Mouse (Mus musculus) intestine, embryonic 14.5 days (tissue): ENCODE data around the gene Fance. TPM values are rescaled to one million over a fixed set of nuclear protein-coding genes. Genes with fewer than 3 reads are reported as not detected.
A peak's percentile ranks its signal among the peaks of the same experiment; 100 is the strongest.

Experiments
- ATAC-seq: fragments of 200-750 bp; cut with Nextera tagmentation; replicated peaks from 2 replicates; pipeline ENCODE4 v1.8.0; 2017; ENCODE audit warnings: low read depth, moderate number of reproducible peaks, moderate TSS enrichment, moderate library complexity; ENCODE audit not compliant: low FRiP score, low TSS enrichment
- DNase-seq: peaks from one replicate; pipeline ENCODE4 v3.0.0-alpha.2; 2018; ENCODE audit warnings: low spot score
- H3K27ac ChIP-seq: fragments of 300-500 bp; sonication (generic); 2 replicates; pipeline ENCODE4 v1.5.1; 2014; ENCODE audit warnings: low read depth, mild to moderate bottlenecking, control low read depth
- H3K27me3 ChIP-seq: fragments of 300-500 bp; sonication (generic); replicated peaks from 2 replicates; pipeline ENCODE4 v1.6.1; 2014; ENCODE audit warnings: low read length, control low read depth; ENCODE audit not compliant: control insufficient read depth, insufficient read depth
- H3K36me3 ChIP-seq: fragments of 300-500 bp; sonication (generic); 2 replicates; pipeline ENCODE4 v1.6.1; 2014; ENCODE audit warnings: low read length, control low read depth; ENCODE audit not compliant: control insufficient read depth, insufficient read depth
- H3K4me1 ChIP-seq: fragments of 300-500 bp; sonication (generic); replicated peaks from 2 replicates; pipeline ENCODE4 v1.6.1; 2014; ENCODE audit warnings: low read length, control low read depth, mixed read lengths; ENCODE audit not compliant: control insufficient read depth, insufficient read depth
- H3K4me2 ChIP-seq: fragments of 300-500 bp; sonication (generic); 2 replicates; pipeline ENCODE4 v1.6.1; 2014; ENCODE audit warnings: low read length
- H3K4me3 ChIP-seq: fragments of 300-500 bp; sonication (generic); 2 replicates; pipeline ENCODE4 v1.5.1; 2014; ENCODE audit warnings: low read depth, low read length, control low read depth, mixed read lengths
- H3K9ac ChIP-seq: fragments of 300-500 bp; sonication (generic); 2 replicates; pipeline ENCODE4 v1.6.1; 2014; ENCODE audit warnings: mild to moderate bottlenecking, low read length
- H3K9me3 ChIP-seq: fragments of 300-500 bp; sonication (generic); 2 replicates; pipeline ENCODE4 v1.6.1; 2016; ENCODE audit warnings: low read length, control low read depth; ENCODE audit not compliant: control insufficient read depth
- WGBS: fragments of 180-500 bp; shearing (Covaris S2); extraction: QIAGEN DNeasy Blood & Tissue Kit; methylation state at CpG from one replicate; pipeline ENCODE4 v1.1.7; 2014; 5-methylcytosine and 5-hydroxymethylcytosine counted together
- polyA plus RNA-seq: library from polyadenylated mRNA; unstranded; fragments of >200 nt; fragmentation: Nextera tagmentation; extraction: Ambion mirVana; gene quantifications from 2 replicates; pipeline ENCODE4 v1.2.1, GENCODE M21; 2014

The Fance gene
- polyA plus RNA-seq, 1 experiment from 2014 or later, result 33.7 TPM

DNA sequence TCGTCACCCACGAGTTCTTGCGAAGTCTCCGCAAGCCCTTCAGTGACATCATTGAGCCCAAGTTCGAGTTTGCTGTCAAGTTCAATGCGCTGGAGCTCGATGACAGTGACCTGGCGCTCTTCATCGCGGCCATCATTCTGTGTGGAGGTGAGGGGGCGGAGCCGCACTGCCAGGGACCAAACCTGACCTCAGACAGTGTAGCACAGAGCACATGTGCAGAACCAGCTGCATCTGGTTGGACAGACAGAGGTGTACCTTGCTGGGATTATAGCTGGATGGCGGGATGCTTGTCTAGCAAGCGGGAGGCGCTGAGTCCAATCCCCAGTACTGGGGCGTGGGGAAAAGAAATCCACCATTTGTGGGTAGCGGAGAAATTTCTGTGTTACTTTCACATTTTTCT is 14.4 kb upstream of the Fance start:
- ATAC-seq, result no peak
- 92% methylated on average over 17 of the region's 17 CpGs for WGBS
- Histone ChIP-seq H3K36me3 (peaks cover 9% of the 10 kb centered on the region), H3K4me1 (peaks cover 22% of the 10 kb centered on the region), H3K4me3 (no peak overlapping the region), H3K9me3 (no peaks in the 10 kb centered on the region), H3K27ac (no peak overlapping the region), H3K4me2 (no peak overlapping the region), H3K27me3 (no peaks in the 10 kb centered on the region), H3K9ac (no peak overlapping the region)
- no peak for DNase-seq

DNA sequence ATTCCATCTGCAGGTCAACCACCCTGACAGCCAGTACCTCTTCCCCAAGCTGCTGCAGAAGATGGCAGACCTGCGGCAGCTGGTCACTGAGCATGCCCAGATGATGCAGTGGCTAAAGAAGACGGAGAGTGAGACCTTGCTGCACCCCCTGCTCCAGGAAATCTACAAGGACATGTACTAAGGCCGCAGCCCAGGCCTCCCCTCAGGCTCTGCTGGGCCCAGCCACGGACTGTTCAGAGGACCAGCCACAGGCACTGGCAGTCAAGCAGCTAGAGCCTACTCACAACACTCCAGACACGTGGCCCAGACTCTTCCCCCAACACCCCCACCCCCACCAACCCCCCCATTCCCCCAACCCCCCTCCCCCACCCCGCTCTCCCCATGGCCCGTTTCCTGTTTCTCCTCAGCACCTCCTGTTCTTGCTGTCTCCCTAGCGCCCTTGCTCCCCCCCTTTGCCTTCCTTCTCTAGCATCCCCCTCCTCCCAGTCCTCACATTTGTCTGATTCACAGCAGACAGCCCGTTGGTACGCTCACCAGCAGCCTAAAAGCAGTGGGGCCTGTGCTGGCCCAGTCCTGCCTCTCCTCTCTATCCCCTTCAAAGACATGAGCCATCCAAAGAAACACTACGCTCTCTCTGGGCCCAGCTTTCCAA is 13.5 kb upstream of the Fance start:
- Histone ChIP-seq H3K4me1 (peaks cover 22% of the 10 kb centered on the region), H3K27me3 (no peaks in the 10 kb centered on the region), H3K4me2 (no peak overlapping the region), H3K9ac (no peak overlapping the region), H3K27ac (peak overlapping the region; percentile 60), H3K36me3 (peaks cover 9% of the 10 kb centered on the region), H3K9me3 (no peaks in the 10 kb centered on the region), H3K4me3 (no peak overlapping the region)
- DNase-seq (no peak), ATAC-seq (peak; percentile 59)
- 25% methylated on average over 11 of the region's 11 CpGs for WGBS

DNA sequence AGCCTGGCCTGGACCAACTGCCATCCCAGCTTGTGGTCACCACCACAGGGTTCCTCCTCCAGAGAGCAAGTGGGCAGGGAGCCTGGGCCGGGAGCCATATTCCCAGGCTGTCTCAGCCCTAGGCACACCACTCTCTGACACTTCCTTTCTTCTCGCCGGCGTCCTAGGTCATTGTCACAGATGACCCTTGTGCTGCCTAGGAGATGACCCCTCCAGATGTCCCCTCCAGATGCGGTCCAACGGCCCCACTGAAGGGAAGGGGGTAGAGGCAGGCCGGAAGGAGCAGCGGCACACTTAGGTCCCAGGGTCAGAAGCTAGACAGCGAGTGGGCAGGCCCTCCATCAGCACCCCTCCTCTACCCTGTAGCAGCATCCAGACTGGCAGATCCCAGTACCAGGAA is 13.0 kb upstream of the Fance start:
- WGBS, result 48% methylated on average over 9 of the region's 9 CpGs
- Histone ChIP-seq H3K4me1 (peaks cover 17% of the 10 kb centered on the region), H3K9me3 (no peaks in the 10 kb centered on the region), H3K27me3 (no peaks in the 10 kb centered on the region), H3K4me3 (no peak overlapping the region), H3K36me3 (peaks cover 9% of the 10 kb centered on the region), H3K9ac (no peak overlapping the region), H3K4me2 (no peak overlapping the region), H3K27ac (peak overlapping the region; percentile 60)
- no peak for DNase-seq
- ATAC-seq, result 0 out of 2 replicates have a peak, but pooled peaks have one; percentile 1

DNA sequence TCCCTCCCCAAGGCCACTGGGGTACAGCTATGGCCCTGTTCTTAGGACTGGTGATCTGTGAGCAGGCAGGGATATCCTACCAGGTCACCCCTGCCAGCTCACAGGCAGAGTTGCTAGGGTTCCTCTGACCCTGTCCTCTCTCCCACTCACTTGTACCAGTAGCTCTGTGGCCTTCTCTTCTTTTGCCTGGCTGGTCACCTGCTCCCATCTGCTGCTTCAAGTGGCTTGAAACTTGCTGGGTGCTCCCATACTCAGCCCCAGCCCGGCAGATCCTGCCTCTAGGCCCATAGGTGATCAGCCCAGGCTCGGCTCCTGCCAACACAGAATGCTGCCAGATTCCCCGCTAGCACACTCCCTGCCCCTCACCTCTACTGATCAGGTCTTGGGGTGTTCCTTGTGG is 12.5 kb upstream of the Fance start:
- Histone ChIP-seq H3K27ac (no peak overlapping the region), H3K4me1 (peaks cover 14% of the 10 kb centered on the region), H3K4me2 (no peak overlapping the region), H3K9me3 (no peaks in the 10 kb centered on the region), H3K4me3 (no peak overlapping the region), H3K27me3 (no peaks in the 10 kb centered on the region), H3K9ac (no peak overlapping the region), H3K36me3 (peaks cover 9% of the 10 kb centered on the region)
- WGBS, result 47% methylated on average over 3 of the region's 3 CpGs
- ATAC-seq (no peak), DNase-seq (no peak)

DNA sequence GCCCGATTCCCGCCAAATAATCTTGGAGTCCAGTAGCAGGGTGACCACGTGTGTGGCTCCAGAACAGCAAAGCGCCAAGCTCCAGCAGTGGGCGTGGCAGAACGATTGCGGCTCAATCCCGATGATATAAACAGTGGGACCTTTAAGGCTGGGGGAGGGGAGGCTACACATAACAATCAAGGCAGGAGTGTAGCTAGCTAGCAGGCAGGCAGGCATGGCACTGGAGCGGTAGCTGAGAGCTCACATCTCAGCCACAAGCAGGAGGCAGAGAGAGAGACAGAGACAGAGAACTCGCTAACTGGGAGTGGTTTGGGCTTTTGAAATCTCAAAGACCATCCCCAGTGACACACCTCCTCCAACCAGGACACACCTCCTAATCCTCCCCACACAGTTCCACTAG is 8.1 kb upstream of the Fance start:
- H3K36me3 ChIP-seq, result no peaks in the 10 kb centered on the region
- H3K4me1 ChIP-seq, result peaks cover 12% of the 10 kb centered on the region
- no peak overlapping the region for H3K9ac ChIP-seq
- H3K4me2 ChIP-seq, result no peak overlapping the region
- DNase-seq, result no peak
- no peak for ATAC-seq
- H3K9me3 ChIP-seq, result no peaks in the 10 kb centered on the region
- H3K27ac ChIP-seq, result no peak overlapping the region
- no peaks in the 10 kb centered on the region for H3K27me3 ChIP-seq
- H3K4me3 ChIP-seq, result no peak overlapping the region
- WGBS, result 40% methylated on average over 10 of the region's 10 CpGs

DNA sequence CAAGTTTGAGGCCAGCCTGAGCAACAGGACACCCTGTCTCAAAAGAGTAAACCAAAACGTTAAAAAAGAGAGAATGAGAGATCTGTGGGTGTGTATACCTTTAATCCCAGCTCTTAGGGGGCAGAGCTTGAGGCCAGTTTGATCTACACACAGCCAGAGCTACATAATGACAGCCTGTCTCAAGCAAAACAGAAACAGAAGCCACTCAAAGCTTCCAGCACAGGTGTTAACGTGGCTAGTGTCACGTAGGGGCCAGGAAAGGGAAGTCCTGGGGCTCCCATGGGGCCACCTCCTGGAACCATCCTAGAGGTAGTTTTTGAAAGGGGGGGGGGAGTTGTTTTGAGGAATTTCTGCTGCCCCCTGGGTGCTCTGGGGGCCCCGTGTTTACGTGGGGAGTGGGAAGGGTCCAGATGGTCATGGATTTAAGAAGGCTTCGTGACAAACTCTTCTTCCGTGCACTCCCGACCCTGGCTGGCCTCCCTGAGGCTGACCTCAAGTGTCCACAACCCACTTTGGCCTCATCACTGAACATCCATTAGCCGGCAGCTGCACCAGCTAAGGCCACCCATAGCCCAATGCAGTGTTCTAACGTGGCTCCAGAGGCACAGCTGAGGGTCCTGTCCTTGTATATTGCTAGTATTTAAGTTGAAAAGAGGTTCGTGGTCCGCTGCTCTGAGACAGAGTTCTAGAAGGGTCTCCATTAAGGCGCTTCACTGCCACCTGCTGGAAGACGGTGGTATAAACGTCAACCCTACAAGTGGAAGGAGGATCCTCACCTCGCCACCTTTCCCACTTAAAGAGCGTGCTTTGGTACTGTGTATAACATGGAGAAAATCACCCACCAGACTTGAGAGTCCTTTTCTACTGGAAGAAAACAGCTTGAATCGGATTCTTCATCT is 4.8 kb upstream of the Fance start:
- DNase-seq (peak; percentile 99), ATAC-seq (peak; percentile 10; the same call in 1 of the 2 replicates)
- peak overlapping the region; percentile 13; the same call in 1 of the 2 replicates for H3K4me2 ChIP-seq
- H3K27me3 ChIP-seq, result no peaks in the 10 kb centered on the region
- no peaks in the 10 kb centered on the region for H3K36me3 ChIP-seq
- no peak overlapping the region for H3K9ac ChIP-seq
- 13% methylated on average over 18 of the region's 18 CpGs for WGBS
- H3K9me3 ChIP-seq, result no peaks in the 10 kb centered on the region
- no peak overlapping the region for H3K27ac ChIP-seq
- H3K4me1 ChIP-seq, result peaks cover 5% of the 10 kb centered on the region; the same call in 1 of the 2 replicates
- H3K4me3 ChIP-seq, result no peak overlapping the region

DNA sequence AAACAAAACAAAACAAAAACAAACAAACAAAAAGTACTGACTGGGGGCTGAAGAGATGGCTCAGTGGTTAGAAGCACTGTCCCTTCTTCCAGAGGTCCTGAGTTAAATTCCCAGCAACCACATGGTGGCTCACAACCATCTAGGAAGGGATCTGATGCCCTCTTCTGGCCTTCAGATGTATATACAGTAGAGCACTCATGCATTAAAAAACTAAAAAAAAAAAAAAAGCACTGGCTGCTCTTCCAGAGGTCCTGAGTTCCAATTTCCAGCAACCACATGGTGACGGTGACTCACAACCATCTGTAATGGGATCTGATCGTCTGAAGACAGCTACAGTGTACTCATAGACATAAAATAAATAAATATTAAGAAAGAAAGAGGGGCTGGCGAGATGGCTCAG is 2.5 kb upstream of the Fance start:
- ATAC-seq (no peak), DNase-seq (no peak)
- H3K27me3 ChIP-seq, result no peaks in the 10 kb centered on the region
- WGBS, result 78% methylated on average over 3 of the region's 3 CpGs
- no peak overlapping the region for H3K27ac ChIP-seq
- H3K36me3 ChIP-seq, result peaks cover 3% of the 10 kb centered on the region
- no peaks in the 10 kb centered on the region for H3K9me3 ChIP-seq
- H3K9ac ChIP-seq, result no peak overlapping the region
- H3K4me3 ChIP-seq, result no peak overlapping the region
- no peak overlapping the region for H3K4me2 ChIP-seq
- peaks cover 15% of the 10 kb centered on the region; the same call in 1 of the 2 replicates for H3K4me1 ChIP-seq

DNA sequence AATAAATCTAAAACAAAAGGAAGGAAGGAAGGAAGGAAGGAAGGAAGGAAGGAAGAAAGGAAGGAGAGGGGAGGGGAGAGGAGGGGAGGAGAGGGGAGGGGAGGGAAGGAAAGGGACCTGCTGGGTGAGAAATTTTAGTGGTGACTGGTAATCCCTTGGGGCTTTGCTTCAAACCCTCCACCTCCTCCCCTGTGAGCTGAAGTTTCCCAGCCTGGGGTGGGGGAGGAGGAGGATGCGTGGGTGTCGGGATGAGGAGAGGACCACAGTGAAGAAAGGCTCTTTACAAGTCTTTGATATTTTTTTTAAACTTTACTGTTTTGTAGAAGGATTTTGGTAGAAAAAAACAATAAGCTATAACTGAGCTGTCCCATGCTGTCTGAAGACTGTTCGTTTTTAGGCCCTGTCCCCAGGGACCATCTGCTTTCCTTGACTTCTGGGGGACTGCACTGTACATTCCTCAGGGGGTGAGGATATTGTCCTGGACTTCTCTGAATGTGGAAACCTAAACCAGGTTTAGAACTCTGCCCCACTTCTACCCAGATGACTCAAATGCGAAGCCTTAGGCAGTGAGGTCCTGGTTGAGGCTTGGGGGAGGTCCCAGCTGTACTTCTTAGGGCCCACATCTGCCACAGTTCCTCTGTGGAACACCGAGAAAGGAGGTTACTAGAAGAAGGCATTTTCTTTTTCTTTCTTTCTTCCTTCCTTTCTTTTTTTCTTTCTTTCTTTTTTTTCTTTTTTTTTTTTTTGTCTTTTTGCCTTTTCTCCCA is 1.8 kb upstream of the Fance start:
- Histone ChIP-seq H3K27me3 (no peaks in the 10 kb centered on the region), H3K4me2 (no peak overlapping the region), H3K4me3 (no peak overlapping the region), H3K9me3 (no peaks in the 10 kb centered on the region), H3K36me3 (peaks cover 10% of the 10 kb centered on the region), H3K9ac (no peak overlapping the region), H3K4me1 (peaks cover 15% of the 10 kb centered on the region; the same call in 1 of the 2 replicates), H3K27ac (no peak overlapping the region)
- DNase-seq, result no peak
- 75% methylated on average over 5 of the region's 5 CpGs for whole genome bisulfite sequencing
- no peak for ATAC-seq
